Mouse (Mus musculus) limb, embryonic 13.5 days (tissue): ENCODE results near the gene Foxd1. TPM values are rescaled to one million over a fixed set of nuclear protein-coding genes. Genes with fewer than 3 reads are reported as not detected.

Source experiments
- ATAC-seq: fragments of 200-750 bp; cut with Nextera tagmentation; 2 replicates; pipeline ENCODE4 v1.8.0; 2017; ENCODE audit warnings: low read depth, moderate number of reproducible peaks, moderate TSS enrichment; ENCODE audit not compliant: low FRiP score
- H3K27ac ChIP-seq: fragments of 300-500 bp; sonication (generic); 2 replicates; pipeline ENCODE4 v1.5.1; 2015; ENCODE audit warnings: inconsistent platforms, mild to moderate bottlenecking, moderate library complexity
- H3K27me3 ChIP-seq: fragments of 300-500 bp; sonication (generic); 2 replicates; pipeline ENCODE4 v1.6.1; 2015; ENCODE audit warnings: mild to moderate bottlenecking, inconsistent platforms
- H3K36me3 ChIP-seq: fragments of 300-500 bp; sonication (generic); 2 replicates; pipeline ENCODE4 v1.6.1; 2015; ENCODE audit warnings: inconsistent platforms, mild to moderate bottlenecking, moderate library complexity
- H3K4me1 ChIP-seq: fragments of 300-500 bp; sonication (generic); 2 replicates; pipeline ENCODE4 v1.6.1; 2015; ENCODE audit warnings: inconsistent platforms
- H3K4me2 ChIP-seq: fragments of 300-500 bp; sonication (generic); replicated peaks from 2 replicates; pipeline ENCODE4 v1.6.1; 2015; ENCODE audit warnings: inconsistent platforms, mild to moderate bottlenecking, moderate library complexity
- H3K4me3 ChIP-seq: fragments of 300-500 bp; sonication (generic); 2 replicates; pipeline ENCODE4 v1.5.1; 2015; ENCODE audit warnings: moderate library complexity, mild to moderate bottlenecking, inconsistent platforms
- H3K9ac ChIP-seq: fragments of 300-500 bp; sonication (generic); 2 replicates; pipeline ENCODE4 v1.6.1; 2015; ENCODE audit warnings: mild to moderate bottlenecking, inconsistent platforms
- H3K9me3 ChIP-seq: fragments of 300-500 bp; sonication (generic); 2 replicates; pipeline ENCODE4 v1.6.1; 2016; ENCODE audit warnings: inconsistent platforms
- WGBS: fragments of 180-500 bp; shearing (Covaris S2); methylation state at CpG from one replicate; pipeline ENCODE4 v1.1.7; 2015; 5-methylcytosine and 5-hydroxymethylcytosine counted together
- polyA plus RNA-seq: library from polyadenylated mRNA; unstranded; fragments of >200 nt; fragmentation: Nextera tagmentation; extraction: Ambion mirVana; gene quantifications from 2 replicates; pipeline ENCODE4 v1.2.1, GENCODE M21; 2015

The Foxd1 gene
- polyA plus RNA-seq, 1 experiment from 2014 or later = 0.19 TPM

DNA sequence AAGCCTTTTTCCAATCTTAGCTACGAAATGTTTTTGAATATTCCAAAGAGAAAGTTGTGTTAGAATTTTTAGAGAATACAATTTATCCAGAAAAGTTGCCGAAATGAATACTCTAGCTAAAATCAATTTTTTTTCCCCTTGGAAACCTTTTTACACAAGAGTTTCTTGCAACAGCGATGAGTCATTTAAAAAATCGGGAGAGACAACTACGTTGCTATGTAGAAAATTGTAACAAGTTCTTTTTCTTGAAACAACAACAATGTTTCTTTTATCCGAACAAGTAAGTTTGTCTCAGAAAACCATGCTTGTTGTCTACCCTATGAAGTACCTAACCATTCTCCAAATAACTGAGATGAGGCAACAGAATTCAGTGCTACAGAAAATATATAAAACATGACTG, 36.1 kb upstream of the Foxd1 start:
- Histone ChIP-seq H3K4me3 (no peak overlapping the region), H3K4me2 (no peak overlapping the region), H3K36me3 (peaks cover 9% of the 10 kb centered on the region), H3K4me1 (peaks cover 14% of the 10 kb centered on the region), H3K9ac (no peak overlapping the region; the same call in 1 of the 2 replicates), H3K9me3 (no peaks in the 10 kb centered on the region), H3K27me3 (no peaks in the 10 kb centered on the region), H3K27ac (no peak overlapping the region)
- no peak for ATAC-seq
- WGBS = 92% methylated on average over 6 of the region's 6 CpGs

GRCm38 (mm10) chr13:98325034-98325433, 29.0 kb upstream of the Foxd1 start:
- Histone ChIP-seq H3K27ac (no peak overlapping the region), H3K36me3 (no peaks in the 10 kb centered on the region), H3K4me2 (no peak overlapping the region), H3K4me3 (no peak overlapping the region), H3K4me1 (no peaks in the 10 kb centered on the region), H3K9ac (no peak overlapping the region), H3K9me3 (no peaks in the 10 kb centered on the region), H3K27me3 (no peaks in the 10 kb centered on the region)
- peak; percentile 51; the same call in 1 of the 2 replicates for ATAC-seq
- 30% methylated on average over 11 of the region's 11 CpGs for WGBS

DNA sequence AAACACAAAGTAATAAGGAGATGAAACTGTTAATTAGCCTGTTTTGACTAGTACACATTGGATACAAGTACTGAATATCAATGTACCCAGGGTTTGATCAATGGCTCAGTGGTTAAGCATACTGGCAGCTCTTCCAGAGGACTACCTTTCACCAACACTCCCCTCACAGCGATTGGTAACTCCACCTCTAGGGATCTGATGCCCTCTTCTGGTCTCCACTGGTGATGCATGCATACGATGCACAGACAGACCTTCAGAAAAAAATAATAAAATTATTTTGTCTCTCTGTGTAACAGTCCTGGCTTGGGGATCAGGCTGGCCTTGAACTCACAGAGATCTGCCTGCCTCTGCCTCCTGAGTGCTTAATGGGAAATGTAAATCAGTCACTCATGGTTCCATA, 21.9 kb upstream of the Foxd1 start:
- Histone ChIP-seq H3K27me3 (peaks cover 4% of the 10 kb centered on the region), H3K4me3 (no peak overlapping the region), H3K27ac (no peak overlapping the region), H3K4me2 (no peak overlapping the region), H3K4me1 (peaks cover 15% of the 10 kb centered on the region), H3K9me3 (no peaks in the 10 kb centered on the region), H3K36me3 (no peaks in the 10 kb centered on the region), H3K9ac (no peak overlapping the region)
- WGBS = 53% methylated on average over 2 of the region's 2 CpGs
- ATAC-seq = no peak

DNA sequence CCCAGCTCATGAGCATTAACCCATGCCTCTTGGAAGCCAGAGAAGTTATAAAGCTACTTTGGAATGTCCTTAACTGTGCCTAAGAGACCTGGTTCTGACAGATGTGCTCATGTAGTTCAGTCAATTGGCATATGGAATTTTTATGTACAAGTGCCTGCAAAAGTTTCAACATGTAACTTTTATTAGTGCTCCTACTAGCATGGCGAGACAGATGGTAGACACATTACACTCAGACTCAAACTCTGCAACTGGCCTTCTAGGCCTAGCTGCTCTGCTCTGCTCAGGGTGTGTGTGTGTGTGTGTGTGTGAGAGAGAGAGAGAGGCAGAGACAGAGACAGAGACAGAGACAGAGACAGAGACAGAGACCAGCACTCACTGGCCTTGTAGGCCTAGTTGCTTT, 17.8 kb upstream of the Foxd1 start:
- WGBS = 41% methylated on average over 1 of the region's 1 CpGs
- H3K4me1 ChIP-seq = peaks cover 15% of the 10 kb centered on the region
- no peak overlapping the region for H3K9ac ChIP-seq
- H3K9me3 ChIP-seq = no peaks in the 10 kb centered on the region
- peak; percentile 85 for ATAC-seq
- no peak overlapping the region for H3K4me3 ChIP-seq
- H3K4me2 ChIP-seq = peak overlapping the region; percentile 21; the same call in 1 of the 2 replicates
- no peaks in the 10 kb centered on the region for H3K36me3 ChIP-seq
- H3K27ac ChIP-seq = no peak overlapping the region
- peaks cover 19% of the 10 kb centered on the region for H3K27me3 ChIP-seq

DNA sequence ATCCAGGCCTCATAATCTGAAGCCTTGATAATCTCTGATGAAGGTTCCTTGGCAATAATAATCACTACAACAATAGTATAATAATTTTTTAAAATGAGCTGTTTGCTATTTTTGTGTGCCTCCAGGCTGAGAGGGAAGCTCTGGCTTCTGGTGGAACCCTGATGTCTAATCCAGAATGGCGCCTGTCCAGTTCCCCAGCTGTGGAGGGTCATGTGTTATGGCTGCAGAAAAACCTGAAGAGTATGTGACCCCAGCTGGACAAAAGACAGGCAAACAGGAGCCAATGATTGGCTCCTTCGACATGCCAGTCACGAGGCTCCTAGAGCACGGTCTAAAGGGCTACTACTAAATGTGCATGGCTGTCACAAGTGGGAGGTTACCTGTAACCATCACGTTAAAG, 13.5 kb upstream of the Foxd1 start:
- Histone ChIP-seq H3K4me1 (peaks cover 13% of the 10 kb centered on the region), H3K27ac (no peak overlapping the region), H3K27me3 (peaks cover 39% of the 10 kb centered on the region), H3K4me2 (no peak overlapping the region), H3K9me3 (no peaks in the 10 kb centered on the region), H3K36me3 (no peaks in the 10 kb centered on the region), H3K4me3 (no peak overlapping the region), H3K9ac (no peak overlapping the region)
- ATAC-seq = no peak
- WGBS = 81% methylated on average over 5 of the region's 5 CpGs

DNA sequence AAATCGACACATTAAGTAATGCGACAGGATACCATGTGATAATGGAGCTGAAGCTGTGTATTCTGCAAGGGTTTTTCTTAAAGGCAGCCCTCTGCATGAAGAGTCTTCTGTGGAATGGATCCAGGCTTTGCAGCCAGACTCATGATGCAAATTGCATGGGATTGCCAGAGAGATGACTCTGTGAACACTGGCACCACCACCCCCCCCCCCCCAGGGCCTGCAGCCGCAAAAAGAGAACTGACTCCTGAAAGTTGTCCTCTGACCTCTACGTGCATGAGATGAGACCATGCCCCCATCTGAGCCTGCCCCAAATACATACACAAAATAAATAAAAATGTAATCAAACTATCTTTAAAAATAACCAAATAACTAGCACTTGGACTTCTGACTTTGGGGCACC, 4.6 kb upstream of the Foxd1 start:
- 80% methylated on average over 4 of the region's 4 CpGs for WGBS
- no peaks in the 10 kb centered on the region for H3K9me3 ChIP-seq
- peaks cover 4% of the 10 kb centered on the region for H3K4me1 ChIP-seq
- H3K4me3 ChIP-seq = no peak overlapping the region
- H3K9ac ChIP-seq = no peak overlapping the region
- no peak for ATAC-seq
- H3K27ac ChIP-seq = no peak overlapping the region
- no peak overlapping the region for H3K4me2 ChIP-seq
- H3K36me3 ChIP-seq = no peaks in the 10 kb centered on the region
- peaks cover 80% of the 10 kb centered on the region for H3K27me3 ChIP-seq

DNA sequence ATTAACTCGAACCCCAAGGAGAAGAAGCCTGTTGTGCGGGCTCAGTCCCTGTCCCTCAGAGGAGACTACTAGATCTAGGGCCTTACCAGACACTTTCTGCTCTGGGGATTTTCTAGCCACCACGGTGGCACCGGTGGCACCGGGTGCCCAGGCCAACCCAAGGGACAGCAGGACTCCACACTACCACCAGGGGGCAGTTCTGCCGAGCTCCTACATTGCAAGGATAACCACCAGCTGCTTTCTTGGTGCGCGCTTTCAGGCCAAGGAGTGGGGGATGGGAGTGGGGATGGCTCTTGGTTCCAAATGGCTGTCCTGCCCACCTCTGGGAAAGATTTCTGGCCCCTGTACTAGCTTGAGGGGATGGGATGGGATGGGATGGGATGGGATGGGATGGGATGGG, 2.5 kb upstream of the Foxd1 start:
- no peak overlapping the region for H3K27ac ChIP-seq
- 5% methylated on average over 8 of the region's 8 CpGs for WGBS

GRCm38 (mm10) chr13:98352381-98352975, 1.6 kb upstream of the Foxd1 start:
- H3K9ac ChIP-seq = no peak overlapping the region
- no peak overlapping the region for H3K4me3 ChIP-seq
- no peak overlapping the region for H3K4me2 ChIP-seq
- ATAC-seq = no peak
- H3K27me3 ChIP-seq = peaks cover 83% of the 10 kb centered on the region
- no peak overlapping the region for H3K27ac ChIP-seq
- H3K9me3 ChIP-seq = no peaks in the 10 kb centered on the region
- 8% methylated on average over 14 of the region's 14 CpGs for WGBS
- peaks cover 18% of the 10 kb centered on the region for H3K4me1 ChIP-seq
- H3K36me3 ChIP-seq = no peaks in the 10 kb centered on the region

More for the DNA sequence above, 2.5 kb upstream of the Foxd1 start:
- peaks cover 87% of the 10 kb centered on the region for H3K27me3 ChIP-seq
- ATAC-seq = no peak
- H3K9ac ChIP-seq = no peak overlapping the region
- peaks cover 18% of the 10 kb centered on the region for H3K4me1 ChIP-seq
- H3K36me3 ChIP-seq = no peaks in the 10 kb centered on the region
- H3K4me3 ChIP-seq = no peak overlapping the region
- no peaks in the 10 kb centered on the region for H3K9me3 ChIP-seq
- H3K4me2 ChIP-seq = no peak overlapping the region

DNA sequence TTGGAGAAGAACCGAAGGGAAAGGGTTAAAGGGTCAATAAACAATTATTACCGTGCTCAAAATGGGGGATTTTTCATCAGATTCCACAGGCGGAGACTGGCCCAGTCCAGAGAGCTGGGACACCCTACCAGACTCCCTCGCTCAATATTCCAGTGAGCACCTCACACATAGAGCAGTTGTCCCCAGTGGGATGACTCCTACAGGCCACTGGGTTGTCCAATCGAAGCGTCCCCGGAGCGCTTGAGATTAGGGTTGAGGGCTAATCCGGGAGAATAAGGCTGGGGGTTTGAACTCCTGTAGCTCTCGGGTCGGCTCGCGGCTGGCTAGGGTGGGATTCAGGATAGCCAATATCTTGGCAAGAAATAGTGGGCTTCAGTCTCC, 343 bp upstream of the Foxd1 start:
- Histone ChIP-seq H3K27ac (no peak overlapping the region), H3K4me3 (peak overlapping the region; percentile 51), H3K36me3 (no peaks in the 10 kb centered on the region), H3K27me3 (peaks cover 86% of the 10 kb centered on the region), H3K9ac (no peak overlapping the region), H3K4me2 (peak overlapping the region; percentile 75), H3K9me3 (no peaks in the 10 kb centered on the region), H3K4me1 (peaks cover 18% of the 10 kb centered on the region)
- under 1% methylated on average over 13 of the region's 13 CpGs for WGBS
- ATAC-seq = peak; percentile 26; the same call in 1 of the 2 replicates

GRCm38 (mm10) chr13:98354871-98355558, 973 bp downstream of the Foxd1 start:
- under 1% methylated on average over 84 of the region's 102 CpGs for WGBS
- H3K4me1 ChIP-seq = peaks cover 18% of the 10 kb centered on the region
- H3K4me3 ChIP-seq = peak overlapping the region; percentile 51
- no peak; the same call in 1 of the 2 replicates for ATAC-seq
- H3K9ac ChIP-seq = peak overlapping the region; percentile 54
- peaks cover 86% of the 10 kb centered on the region for H3K27me3 ChIP-seq
- H3K27ac ChIP-seq = no peak overlapping the region
- peak overlapping the region; percentile 75 for H3K4me2 ChIP-seq
- no peaks in the 10 kb centered on the region for H3K9me3 ChIP-seq
- no peaks in the 10 kb centered on the region for H3K36me3 ChIP-seq

GRCm38 (mm10) chr13:98355559-98356111, 1.6 kb downstream of the Foxd1 start:
- peaks cover 86% of the 10 kb centered on the region for H3K27me3 ChIP-seq

DNA sequence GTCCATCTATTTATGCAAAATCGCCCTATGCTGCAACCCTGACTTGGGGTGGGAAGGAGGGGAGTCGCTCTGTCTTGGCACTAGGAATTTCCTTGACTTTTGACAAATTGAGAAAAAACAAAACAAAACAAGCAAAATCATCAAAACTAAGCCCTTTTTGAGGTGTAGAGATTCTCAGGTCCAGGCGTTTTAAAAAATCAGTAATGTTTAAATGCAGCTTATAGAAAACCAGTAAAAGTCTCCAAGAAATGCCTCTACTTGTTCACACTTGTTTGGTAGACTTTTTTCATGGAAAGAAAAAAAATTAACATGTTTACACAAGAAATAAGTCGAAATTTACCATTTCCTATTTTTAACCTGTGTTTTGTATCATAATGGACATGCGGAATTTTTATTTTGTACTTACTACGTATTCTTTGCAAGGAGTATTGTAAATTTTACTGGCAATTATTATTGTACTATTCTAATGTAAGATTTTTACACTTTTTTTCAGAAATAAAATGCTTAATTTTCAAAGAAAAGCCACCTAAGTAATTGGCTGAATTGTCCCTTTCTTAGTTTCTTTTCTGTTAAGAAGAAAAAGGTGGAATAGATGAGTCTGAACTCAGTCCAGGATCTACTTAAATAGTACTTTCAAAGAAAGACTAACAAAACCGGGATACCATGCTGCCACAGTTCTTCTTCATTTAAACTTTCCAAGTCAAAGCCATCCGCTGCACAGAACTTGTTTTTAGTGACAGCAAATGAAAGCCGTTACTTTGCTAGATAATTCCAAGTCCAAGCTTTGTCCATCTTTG, 2.3 kb downstream of the Foxd1 start:
- 5% methylated on average over 9 of the region's 9 CpGs for WGBS
- no peak for ATAC-seq
- H3K4me1 ChIP-seq = peaks cover 18% of the 10 kb centered on the region
- peak overlapping the region; percentile 51 for H3K4me3 ChIP-seq
- H3K27me3 ChIP-seq = peaks cover 86% of the 10 kb centered on the region
- peak overlapping the region; percentile 75 for H3K4me2 ChIP-seq
- no peaks in the 10 kb centered on the region for H3K36me3 ChIP-seq
- H3K9ac ChIP-seq = no peak overlapping the region
- no peaks in the 10 kb centered on the region for H3K9me3 ChIP-seq
- no peak overlapping the region for H3K27ac ChIP-seq

More at GRCm38 (mm10) chr13:98355559-98356111, 1.6 kb downstream of the Foxd1 start:
- Histone ChIP-seq H3K4me2 (peak overlapping the region; percentile 75), H3K4me3 (peak overlapping the region; percentile 51), H3K9me3 (no peaks in the 10 kb centered on the region), H3K4me1 (peaks cover 18% of the 10 kb centered on the region), H3K27ac (no peak overlapping the region), H3K36me3 (no peaks in the 10 kb centered on the region), H3K9ac (peak overlapping the region; percentile 54)
- ATAC-seq = no peak
- WGBS = under 1% methylated on average over 69 of the region's 81 CpGs
